Mouse (Mus musculus) CH12.LX (cell line): Measurements from ENCODE around the gene Plxdc1. TPM values are rescaled to one million over a fixed set of nuclear protein-coding genes. Genes with fewer than 3 reads are reported as not detected.

ENCODE experiments used
- DNase-seq: peaks from one replicate; pipeline ENCODE4 v3.0.0-alpha.2; 2013; ENCODE audit errors: extremely low read depth
- H3K27ac ChIP-seq: 2 replicates; pipeline ENCODE4 v1.5.1; 2012; ENCODE audit warnings: low read depth, mild to moderate bottlenecking, control low read depth, moderate library complexity; ENCODE audit not compliant: insufficient read depth
- H3K27me3 ChIP-seq: replicated peaks from 2 replicates; pipeline ENCODE3; 2012; ENCODE audit warnings: inconsistent platforms
- H3K36me3 ChIP-seq, 2 experiments: replicated peaks in 1 of 2; 2 replicates each; pipeline versions ENCODE3 to v1.6.1; 2012; ENCODE audit warnings: inconsistent platforms in 1 of 2, low read length in 1 of 2, mild to moderate bottlenecking in 1 of 2, mixed read lengths in 1 of 2, moderate library complexity in 1 of 2; ENCODE audit not compliant: control insufficient read depth in 1 of 2, insufficient read depth in 1 of 2
- H3K4me1 ChIP-seq, 2 experiments: 2 replicates each; pipeline ENCODE4 v1.6.1; 2012; ENCODE audit warnings: inconsistent platforms in 1 of 2, moderate library complexity in 1 of 2; ENCODE audit not compliant: insufficient read depth in 2 of 2, control insufficient read depth in 1 of 2
- H3K4me2 ChIP-seq: 2 replicates; pipeline ENCODE4 v1.6.1; 2012; ENCODE audit warnings: low read depth, mild to moderate bottlenecking, control low read depth; ENCODE audit not compliant: poor library complexity, insufficient read depth, severe bottlenecking
- H3K4me3 ChIP-seq, 3 experiments: fragments of 150-350 bp in 1 of 3; sonication (generic) in 1 of 3; replicated peaks in 1 of 3; 2 replicates each; pipeline versions ENCODE3 to v1.5.1; 2011 to 2012; ENCODE audit warnings: low read depth in 2 of 3, low read length in 2 of 3, mild to moderate bottlenecking in 2 of 3, moderate library complexity in 2 of 3, control low read depth in 1 of 3, improper control_type of control experiment in 1 of 3, inconsistent platforms in 1 of 3, mixed read lengths in 1 of 3; ENCODE audit not compliant: poor library complexity in 1 of 3
- H3K79me2 ChIP-seq: replicated peaks from 2 replicates; pipeline ENCODE4 v1.6.1; 2012; ENCODE audit warnings: mild to moderate bottlenecking, moderate library complexity; ENCODE audit not compliant: control insufficient read depth, poor library complexity, insufficient read depth, severe bottlenecking; ENCODE audit errors: extremely low read depth
- H3K9ac ChIP-seq: 2 replicates; pipeline ENCODE4 v1.6.1; 2012; ENCODE audit warnings: low read depth, mild to moderate bottlenecking, control low read depth, moderate library complexity; ENCODE audit not compliant: insufficient read depth
- H3K9me3 ChIP-seq: replicated peaks from 2 replicates; pipeline ENCODE3; 2012; ENCODE audit warnings: low read length, inconsistent platforms, mixed read lengths
- BHLHE40 ChIP-seq: IDR thresholded peaks from 2 replicates; pipeline ENCODE4 v1.6.1; 2011; ENCODE audit warnings: mild to moderate bottlenecking, low read depth, low read length, improper control_type of control experiment
- CHD1 ChIP-seq: IDR thresholded peaks from 2 replicates; pipeline ENCODE4 v1.6.1; 2012; ENCODE audit warnings: low read depth, low read length, improper control_type of control experiment, inconsistent platforms
- ELF1 ChIP-seq: IDR thresholded peaks from 2 replicates; pipeline ENCODE4 v1.6.1; 2014; ENCODE audit warnings: low read depth, mild to moderate bottlenecking, inconsistent platforms, low read length, improper control_type of control experiment
- EP300 ChIP-seq: IDR thresholded peaks from 2 replicates; pipeline ENCODE4 v1.6.1; 2011; ENCODE audit warnings: low read length, improper control_type of control experiment
- ETS1 ChIP-seq: conservative IDR thresholded peaks from 2 replicates; pipeline ENCODE4 v1.6.1; 2012; ENCODE audit warnings: low read depth, mild to moderate bottlenecking, inconsistent platforms, low read length, improper control_type of control experiment, moderate library complexity
- HCFC1 ChIP-seq: IDR thresholded peaks from 2 replicates; pipeline ENCODE4 v1.6.1; 2012; ENCODE audit warnings: low read depth, mild to moderate bottlenecking, inconsistent platforms, low read length, improper control_type of control experiment
- IRF4 ChIP-seq: IDR thresholded peaks from 2 replicates; pipeline ENCODE4 v1.6.1; 2014; ENCODE audit warnings: low read depth, mild to moderate bottlenecking, inconsistent platforms, low read length, improper control_type of control experiment
- JUN ChIP-seq: IDR thresholded peaks from 2 replicates; pipeline ENCODE4 v1.6.1; 2011; ENCODE audit warnings: low read depth, mild to moderate bottlenecking, low read length, improper control_type of control experiment, moderate library complexity; ENCODE audit not compliant: insufficient read depth
- MAFK ChIP-seq: IDR thresholded peaks from 2 replicates; pipeline ENCODE4 v1.6.1; 2011; ENCODE audit warnings: low read length, improper control_type of control experiment; ENCODE audit not compliant: insufficient replicate concordance
- MAX ChIP-seq: IDR thresholded peaks from 2 replicates; pipeline ENCODE4 v1.6.1; 2011; ENCODE audit warnings: low read length, improper control_type of control experiment
- MXI1 ChIP-seq: IDR thresholded peaks from 2 replicates; pipeline ENCODE4 v1.6.1; 2011; ENCODE audit warnings: mild to moderate bottlenecking, low read depth, low read length, improper control_type of control experiment
- MYC ChIP-seq: IDR thresholded peaks from 2 replicates; pipeline ENCODE4 v1.6.1; 2011; ENCODE audit warnings: low read depth, mild to moderate bottlenecking, improper control_type of control experiment, low read length
- NELFE ChIP-seq: IDR thresholded peaks from 2 replicates; pipeline ENCODE4 v1.6.1; 2011; ENCODE audit warnings: low read depth, low read length, improper control_type of control experiment
- NRF1 ChIP-seq: IDR thresholded peaks from 2 replicates; pipeline ENCODE4 v1.6.1; 2014; ENCODE audit warnings: low read depth, mild to moderate bottlenecking, inconsistent platforms, low read length, improper control_type of control experiment, moderate library complexity
- PAX5 ChIP-seq: IDR thresholded peaks from 2 replicates; pipeline ENCODE4 v1.6.1; 2012; ENCODE audit warnings: low read length, inconsistent platforms, mixed read lengths
- POLR2AphosphoS2 ChIP-seq: IDR thresholded peaks from 2 replicates; pipeline ENCODE4 v1.6.1; 2011; ENCODE audit warnings: low read depth, low read length, improper control_type of control experiment
- SMC3 ChIP-seq: IDR thresholded peaks from 2 replicates; pipeline ENCODE4 v1.6.1; 2011; ENCODE audit warnings: low read depth, low read length, improper control_type of control experiment
- UBTF ChIP-seq: IDR thresholded peaks from 2 replicates; pipeline ENCODE4 v1.6.1; 2012; ENCODE audit warnings: low read depth, mild to moderate bottlenecking, inconsistent platforms, low read length, improper control_type of control experiment, moderate library complexity
- USF1 ChIP-seq: IDR thresholded peaks from 2 replicates; pipeline ENCODE4 v1.6.1; 2014; ENCODE audit warnings: low read depth, mild to moderate bottlenecking, inconsistent platforms, low read length, improper control_type of control experiment
- ZKSCAN1 ChIP-seq: IDR thresholded peaks from 2 replicates; pipeline ENCODE4 v1.6.1; 2012; ENCODE audit warnings: low read depth, inconsistent platforms, low read length, improper control_type of control experiment, borderline replicate concordance
- ZMIZ1 ChIP-seq: IDR thresholded peaks from 2 replicates; pipeline ENCODE4 v1.6.1; 2012; ENCODE audit warnings: low read depth, mild to moderate bottlenecking, inconsistent platforms, low read length, improper control_type of control experiment
- ZNF384 ChIP-seq: IDR thresholded peaks from 2 replicates; pipeline ENCODE4 v1.6.1; 2012; ENCODE audit warnings: low read depth, low read length, improper control_type of control experiment, inconsistent platforms
- dilution Hi-C: fragments of 300-500 bp; cut with MboI; formaldehyde crosslinking; loops from 2 replicates; pipeline ENCODE4 v1.14.3; 2020; ENCODE audit warnings: low sequenced_read_pairs; ENCODE audit not compliant: extremely low pct_unique_long_range_greater_than_20kb, extremely low pct_ligation_motif_present
- in situ Hi-C: fragments of 300-500 bp; cut with MboI; formaldehyde crosslinking; loops from 3 replicates; pipeline ENCODE4 v1.14.3; 2019; ENCODE audit warnings: low sequenced_read_pairs, low pct_ligation_motif_present, low pct_unique_long_range_greater_than_20kb, mixed read lengths
- polyA plus RNA-seq: library from polyadenylated mRNA; unstranded; fragments of >175 nt; gene quantifications from 2 replicates; pipeline ENCODE4 v1.2.1, GENCODE M21; 2012; ENCODE audit warnings: low read depth; ENCODE audit not compliant: insufficient read length
- total RNA-seq, 2 experiments: library from RNA; depleted of rRNA; stranded (reverse); fragments of 300-350 nt in 1 of 2; fragments of >200 nt in 1 of 2; gene quantifications; 2 replicates each; pipeline ENCODE4 v1.2.3; 2012 to 2014

Plxdc1 gene
- total and polyA plus RNA-seq, 3 experiments, result 0.04 TPM; not detected in 2

- H3K36me3 ChIP-seq, result peaks cover 0 to 6% of the 10 kb centered on the region in 2 experiments
- TF ChIP-seq USF1 (no peak), CHD1 (no peak), POLR2AphosphoS2 (no peak), SMC3 (no peak), UBTF (0 out of 2 replicates have a peak, but pooled peaks have one; percentile 29), ELF1 (no peak), BHLHE40 (peak; percentile 72), IRF4 (peak; percentile 43; the same call in 1 of the 2 replicates), MYC (0 out of 2 replicates have a peak, but pooled peaks have one; percentile 27), ETS1 (no peak; the same call in 1 of the 2 replicates), NELFE (no peak), HCFC1 (no peak), NRF1 (no peak), JUN (no peak), MXI1 (no peak), ZMIZ1 (no peak), ZNF384 (peak; percentile 81), EP300 (peak; percentile 59; the same call in 1 of the 2 replicates), MAX (no peak)
- TF ChIP-seq, all 38 proteins: peak for 6
- Histone ChIP-seq H3K27ac (peak overlapping the region; percentile 88), H3K9ac (no peak overlapping the region), H3K9me3 (no peaks in the 10 kb centered on the region), H3K4me1 (peaks cover 40 to 79% of the 10 kb centered on the region in 2 experiments), H3K79me2 (no peaks in the 10 kb centered on the region), H3K4me3 (no peak overlapping the region), H3K4me2 (no peak overlapping the region), H3K27me3 (no peaks in the 10 kb centered on the region)
- in situ Hi-C loops, result no loop called here
- no peak for DNase-seq
- dilution Hi-C loops, result no loop called here
Observed at GRCm38 (mm10) chr11:97997387-97997960, 11.2 kb upstream of the Plxdc1 start.

- Histone ChIP-seq H3K27ac (no peak overlapping the region), H3K27me3 (no peaks in the 10 kb centered on the region), H3K4me3 (no peak overlapping the region), H3K9ac (no peak overlapping the region), H3K4me2 (no peak overlapping the region), H3K4me1 (peaks cover 34 to 77% of the 10 kb centered on the region in 2 experiments), H3K79me2 (no peaks in the 10 kb centered on the region), H3K36me3 (peaks cover 4 to 12% of the 10 kb centered on the region in 2 experiments), H3K9me3 (no peaks in the 10 kb centered on the region)
- in situ Hi-C loops, result no loop called here
- no peak for DNase-seq
- TF ChIP-seq MAFK, result no peak
- no peak for TF ChIP-seq ZNF384
- TF ChIP-seq ZKSCAN1, result no peak
- no peak for TF ChIP-seq ETS1
- TF ChIP-seq PAX5, result no peak
- TF ChIP-seq ELF1, result no peak
- dilution Hi-C loops, result no loop called here
Observed at GRCm38 (mm10) chr11:97996691-97997090, 10.4 kb upstream of the Plxdc1 start.
